Mouse (Mus musculus): ENCODE results near the gene Calu. TPM values are rescaled to one million over a fixed set of nuclear protein-coding genes. Genes with fewer than 3 reads are reported as not detected.

The Calu gene
- polyA plus RNA-seq, 1 experiment from 2014 or later = 447 TPM

GRCm38 (mm10) chr6:29396714-29397540 is 49.1 kb downstream of the Calu start:
- peak overlapping the region; percentile 56 for H3K4me3 ChIP-seq (ENCODE audit: low read length)
- no peaks in the 10 kb centered on the region for H3K9me3 ChIP-seq (ENCODE audit: control insufficient read depth, low read length)
- peaks cover 10% of the 10 kb centered on the region for H3K27me3 ChIP-seq (ENCODE audit: control insufficient read depth, insufficient read depth, low read depth, low read length)
- peak overlapping the region; percentile 63 for H3K9ac ChIP-seq (ENCODE audit: low read length)
- peak overlapping the region; percentile 93 for H3K4me2 ChIP-seq (ENCODE audit: low read depth, low read length)
- ATAC-seq (ENCODE audit: low read depth) = peak; percentile 61
- peaks cover 6% of the 10 kb centered on the region for H3K4me1 ChIP-seq (replicated peaks; ENCODE audit: control insufficient read depth, insufficient read depth, low read length)
- no peak overlapping the region for H3K27ac ChIP-seq (ENCODE audit: low read length)
- no peaks in the 10 kb centered on the region for H3K36me3 ChIP-seq (ENCODE audit: control insufficient read depth, insufficient read depth, low read length)
- WGBS = 7% methylated on average over 24 of the region's 24 CpGs

- H3K4me2 ChIP-seq (ENCODE audit: low read depth, low read length) = peak overlapping the region; percentile 93
- peaks cover 10% of the 10 kb centered on the region for H3K27me3 ChIP-seq (ENCODE audit: control insufficient read depth, insufficient read depth, low read depth, low read length)
- WGBS = 13% methylated on average over 6 of the region's 6 CpGs
- peaks cover 6% of the 10 kb centered on the region for H3K4me1 ChIP-seq (replicated peaks; ENCODE audit: control insufficient read depth, insufficient read depth, low read length)
- no peaks in the 10 kb centered on the region for H3K36me3 ChIP-seq (ENCODE audit: control insufficient read depth, insufficient read depth, low read length)
- H3K9me3 ChIP-seq (ENCODE audit: control insufficient read depth, low read length) = no peaks in the 10 kb centered on the region
- peak overlapping the region; percentile 56 for H3K4me3 ChIP-seq (ENCODE audit: low read length)
- H3K27ac ChIP-seq (ENCODE audit: low read length) = no peak overlapping the region
- H3K9ac ChIP-seq (ENCODE audit: low read length) = peak overlapping the region; percentile 29; the same call in 1 of the 2 replicates
- ATAC-seq (ENCODE audit: low read depth) = peak; percentile 37; the same call in 1 of the 2 replicates
Observed at GRCm38 (mm10) chr6:29397575-29397974, 49.7 kb downstream of the Calu start.

- Histone ChIP-seq H3K9me3 (ENCODE audit: control insufficient read depth, low read length) (no peaks in the 10 kb centered on the region), H3K4me3 (ENCODE audit: low read length) (no peak overlapping the region), H3K4me2 (ENCODE audit: low read depth, low read length) (no peak overlapping the region), H3K9ac (ENCODE audit: low read length) (no peak overlapping the region), H3K27ac (ENCODE audit: low read length) (no peak overlapping the region), H3K36me3 (ENCODE audit: control insufficient read depth, insufficient read depth, low read length) (no peaks in the 10 kb centered on the region), H3K4me1 (replicated peaks; ENCODE audit: control insufficient read depth, insufficient read depth, low read length) (peaks cover 6% of the 10 kb centered on the region), H3K27me3 (ENCODE audit: control insufficient read depth, insufficient read depth, low read depth, low read length) (peaks cover 9% of the 10 kb centered on the region)
- ATAC-seq (ENCODE audit: low read depth) = no peak
- 89% methylated on average over 4 of the region's 4 CpGs for WGBS
Observed at GRCm38 (mm10) chr6:29399851-29400250, 52.0 kb downstream of the Calu start.

DNA sequence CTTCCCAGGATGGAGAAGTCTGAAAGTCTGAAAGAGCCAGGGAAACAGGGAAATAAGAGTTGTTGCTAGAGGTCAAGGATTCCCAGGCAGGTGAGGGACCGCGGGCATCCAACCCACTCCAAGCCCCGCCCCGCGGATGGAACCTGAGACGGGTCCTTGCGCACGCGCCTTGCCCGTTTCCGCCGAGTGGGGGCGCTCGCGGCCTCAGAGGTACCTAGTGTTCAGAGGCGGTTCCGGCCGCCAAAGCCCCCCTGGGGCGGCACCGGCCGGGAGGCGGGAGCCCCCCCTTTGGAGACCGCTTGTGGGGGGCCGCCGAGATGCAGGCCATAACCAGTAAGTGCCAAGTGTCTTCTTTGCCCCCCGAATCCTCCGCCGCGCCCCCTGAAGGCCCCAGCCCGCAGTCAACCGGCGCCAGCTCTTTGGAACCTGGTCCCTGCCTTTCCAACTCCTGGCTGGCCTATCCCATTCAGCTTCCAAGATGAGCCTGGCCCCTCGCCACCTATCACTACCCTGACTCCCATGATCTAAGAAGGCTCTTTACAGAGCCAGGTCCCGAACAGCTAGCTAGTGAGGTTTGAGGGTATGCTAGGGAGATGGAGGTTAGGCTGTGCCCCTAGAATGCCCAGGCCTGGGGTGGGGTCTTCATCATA is 54.9 kb downstream of the Calu start:
- Histone ChIP-seq H3K27me3 (ENCODE audit: control insufficient read depth, insufficient read depth, low read depth, low read length) (peaks cover 2% of the 10 kb centered on the region; the same call in 1 of the 2 replicates), H3K4me3 (ENCODE audit: low read length) (peak overlapping the region; percentile 20), H3K36me3 (ENCODE audit: control insufficient read depth, insufficient read depth, low read length) (no peaks in the 10 kb centered on the region), H3K27ac (ENCODE audit: low read length) (no peak overlapping the region), H3K9ac (ENCODE audit: low read length) (no peak overlapping the region), H3K9me3 (ENCODE audit: control insufficient read depth, low read length) (no peaks in the 10 kb centered on the region), H3K4me2 (ENCODE audit: low read depth, low read length) (peak overlapping the region; percentile 41), H3K4me1 (replicated peaks; ENCODE audit: control insufficient read depth, insufficient read depth, low read length) (no peaks in the 10 kb centered on the region; the same call in 1 of the 2 replicates)
- ATAC-seq (ENCODE audit: low read depth) = no peak
- 9% methylated on average over 31 of the region's 34 CpGs for WGBS

GRCm38 (mm10) chr6:29406412-29406811 is 58.5 kb downstream of the Calu start:
- H3K4me2 ChIP-seq (ENCODE audit: low read depth, low read length) = no peak overlapping the region
- ATAC-seq (ENCODE audit: low read depth) = no peak
- H3K27ac ChIP-seq (ENCODE audit: low read length) = no peak overlapping the region
- H3K4me3 ChIP-seq (ENCODE audit: low read length) = no peak overlapping the region
- WGBS = 76% methylated on average over 6 of the region's 6 CpGs
- no peaks in the 10 kb centered on the region for H3K9me3 ChIP-seq (ENCODE audit: control insufficient read depth, low read length)
- peaks cover 2% of the 10 kb centered on the region; the same call in 1 of the 2 replicates for H3K27me3 ChIP-seq (ENCODE audit: control insufficient read depth, insufficient read depth, low read depth, low read length)
- H3K4me1 ChIP-seq (replicated peaks; ENCODE audit: control insufficient read depth, insufficient read depth, low read length) = no peaks in the 10 kb centered on the region; the same call in 1 of the 2 replicates
- no peak overlapping the region for H3K9ac ChIP-seq (ENCODE audit: low read length)
- H3K36me3 ChIP-seq (ENCODE audit: control insufficient read depth, insufficient read depth, low read length) = no peaks in the 10 kb centered on the region

DNA sequence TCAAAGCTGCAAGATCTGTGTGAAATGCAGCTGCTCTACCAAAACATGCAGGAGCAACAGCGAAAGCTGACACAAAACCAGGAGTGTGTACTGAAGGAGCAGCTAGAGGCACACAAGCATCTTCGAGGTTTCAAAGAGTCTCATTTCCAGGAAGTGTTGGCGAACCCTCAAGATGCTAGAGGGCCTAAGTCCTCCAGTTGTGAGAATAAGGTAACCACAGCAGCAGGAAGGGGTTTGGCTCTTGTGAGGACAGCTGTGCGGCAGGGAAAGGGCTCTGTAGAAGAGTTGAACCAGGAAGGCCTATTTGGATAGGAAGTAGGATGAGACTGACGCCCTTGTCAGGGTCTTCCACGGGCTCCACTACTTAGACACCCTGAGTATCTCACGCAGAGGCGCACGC is 67.6 kb downstream of the Calu start:
- no peak overlapping the region for H3K27ac ChIP-seq (ENCODE audit: low read length)

DNA sequence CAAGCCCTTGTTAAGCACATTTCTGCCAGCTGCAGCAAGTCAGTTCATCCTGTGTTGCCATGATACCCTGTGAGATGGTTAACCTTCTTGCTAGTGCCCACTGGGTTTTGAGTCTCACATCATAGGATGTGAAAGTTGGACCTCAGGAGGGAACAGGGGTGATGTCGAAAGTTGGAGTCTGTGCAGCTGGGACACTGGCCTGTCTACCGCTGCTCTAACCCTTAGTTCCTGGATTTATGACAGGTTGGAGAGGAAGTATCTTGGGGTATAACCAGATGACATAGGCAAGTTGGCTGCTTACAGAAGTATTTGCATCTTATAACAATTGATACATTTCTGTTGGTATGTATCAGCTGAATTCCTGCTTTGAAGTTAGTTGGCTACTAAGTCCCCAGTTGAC is 72.7 kb downstream of the Calu start:
- Histone ChIP-seq H3K9me3 (ENCODE audit: control insufficient read depth, low read length) (no peaks in the 10 kb centered on the region), H3K4me1 (replicated peaks; ENCODE audit: control insufficient read depth, insufficient read depth, low read length) (no peaks in the 10 kb centered on the region), H3K36me3 (ENCODE audit: control insufficient read depth, insufficient read depth, low read length) (no peaks in the 10 kb centered on the region), H3K4me3 (ENCODE audit: low read length) (no peak overlapping the region), H3K4me2 (ENCODE audit: low read depth, low read length) (no peak overlapping the region), H3K9ac (ENCODE audit: low read length) (no peak overlapping the region), H3K27ac (ENCODE audit: low read length) (no peak overlapping the region), H3K27me3 (ENCODE audit: control insufficient read depth, insufficient read depth, low read depth, low read length) (no peaks in the 10 kb centered on the region)
- 88% methylated on average over 2 of the region's 2 CpGs for WGBS
- no peak for ATAC-seq (ENCODE audit: low read depth)

More for the DNA sequence above, 67.6 kb downstream of the Calu start:
- 74% methylated on average over 9 of the region's 9 CpGs for WGBS
- no peaks in the 10 kb centered on the region for H3K4me1 ChIP-seq (replicated peaks; ENCODE audit: control insufficient read depth, insufficient read depth, low read length)
- no peak overlapping the region for H3K4me2 ChIP-seq (ENCODE audit: low read depth, low read length)
- H3K9me3 ChIP-seq (ENCODE audit: control insufficient read depth, low read length) = no peaks in the 10 kb centered on the region
- H3K36me3 ChIP-seq (ENCODE audit: control insufficient read depth, insufficient read depth, low read length) = no peaks in the 10 kb centered on the region
- no peak overlapping the region for H3K9ac ChIP-seq (ENCODE audit: low read length)
- H3K27me3 ChIP-seq (ENCODE audit: control insufficient read depth, insufficient read depth, low read depth, low read length) = no peaks in the 10 kb centered on the region
- no peak overlapping the region for H3K4me3 ChIP-seq (ENCODE audit: low read length)
- no peak for ATAC-seq (ENCODE audit: low read depth)

DNA sequence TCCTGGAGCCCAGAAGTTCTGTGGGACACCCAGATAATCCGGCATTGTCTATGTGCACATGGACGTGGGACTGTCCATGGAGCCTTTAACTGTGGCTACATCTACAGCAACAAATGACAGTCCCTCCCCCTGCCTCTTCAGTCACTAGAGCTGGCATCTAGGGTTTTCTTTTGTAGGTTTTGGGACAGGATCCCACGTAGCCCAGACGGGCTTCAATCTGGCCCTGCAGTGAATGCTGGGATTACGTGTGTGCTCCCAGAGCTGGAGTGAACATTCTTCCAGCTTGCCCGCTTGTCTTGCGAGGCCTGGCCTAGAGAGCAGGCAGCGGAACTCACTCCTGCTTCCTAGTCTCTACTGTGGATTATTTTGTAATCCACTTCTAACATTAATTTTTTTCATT is 77.2 kb downstream of the Calu start:
- Histone ChIP-seq H3K4me3 (ENCODE audit: low read length) (no peak overlapping the region), H3K27ac (ENCODE audit: low read length) (no peak overlapping the region), H3K4me2 (ENCODE audit: low read depth, low read length) (no peak overlapping the region), H3K4me1 (replicated peaks; ENCODE audit: control insufficient read depth, insufficient read depth, low read length) (no peaks in the 10 kb centered on the region), H3K27me3 (ENCODE audit: control insufficient read depth, insufficient read depth, low read depth, low read length) (no peaks in the 10 kb centered on the region), H3K9ac (ENCODE audit: low read length) (no peak overlapping the region), H3K9me3 (ENCODE audit: control insufficient read depth, low read length) (no peaks in the 10 kb centered on the region), H3K36me3 (ENCODE audit: control insufficient read depth, insufficient read depth, low read length) (no peaks in the 10 kb centered on the region)
- ATAC-seq (ENCODE audit: low read depth) = no peak
- WGBS = 82% methylated on average over 8 of the region's 8 CpGs

DNA sequence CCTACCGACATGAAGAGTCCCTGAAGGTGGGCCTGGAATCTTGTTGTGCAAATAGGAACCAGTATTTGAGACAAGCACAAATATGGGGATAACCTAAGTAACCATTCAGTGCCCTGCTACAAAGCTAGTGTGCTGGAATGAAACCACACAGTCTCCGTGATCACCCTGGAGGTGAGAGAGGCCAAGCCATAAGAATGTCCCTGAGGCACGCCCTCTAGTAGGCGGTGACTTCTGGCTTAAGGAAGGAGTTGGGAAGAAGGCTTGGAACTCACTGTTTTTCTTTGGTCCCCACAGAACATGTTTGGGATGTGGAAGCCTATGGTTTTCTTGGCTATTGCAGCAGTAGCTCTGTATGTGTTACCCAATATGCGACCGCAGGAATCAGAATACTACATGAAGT is 78.5 kb downstream of the Calu start:
- Histone ChIP-seq H3K4me2 (ENCODE audit: low read depth, low read length) (no peak overlapping the region), H3K9me3 (ENCODE audit: control insufficient read depth, low read length) (no peaks in the 10 kb centered on the region)
- WGBS = 72% methylated on average over 6 of the region's 6 CpGs

More for the DNA sequence above, 78.5 kb downstream of the Calu start:
- H3K4me3 ChIP-seq (ENCODE audit: low read length) = no peak overlapping the region
- no peak overlapping the region for H3K27ac ChIP-seq (ENCODE audit: low read length)
- H3K9ac ChIP-seq (ENCODE audit: low read length) = no peak overlapping the region
- H3K36me3 ChIP-seq (ENCODE audit: control insufficient read depth, insufficient read depth, low read length) = no peaks in the 10 kb centered on the region
- H3K27me3 ChIP-seq (ENCODE audit: control insufficient read depth, insufficient read depth, low read depth, low read length) = no peaks in the 10 kb centered on the region
- no peaks in the 10 kb centered on the region for H3K4me1 ChIP-seq (replicated peaks; ENCODE audit: control insufficient read depth, insufficient read depth, low read length)
- no peak for ATAC-seq (ENCODE audit: low read depth)
